Mouse (Mus musculus): ENCODE results near the gene Ibsp.

The Ibsp gene

DNA sequence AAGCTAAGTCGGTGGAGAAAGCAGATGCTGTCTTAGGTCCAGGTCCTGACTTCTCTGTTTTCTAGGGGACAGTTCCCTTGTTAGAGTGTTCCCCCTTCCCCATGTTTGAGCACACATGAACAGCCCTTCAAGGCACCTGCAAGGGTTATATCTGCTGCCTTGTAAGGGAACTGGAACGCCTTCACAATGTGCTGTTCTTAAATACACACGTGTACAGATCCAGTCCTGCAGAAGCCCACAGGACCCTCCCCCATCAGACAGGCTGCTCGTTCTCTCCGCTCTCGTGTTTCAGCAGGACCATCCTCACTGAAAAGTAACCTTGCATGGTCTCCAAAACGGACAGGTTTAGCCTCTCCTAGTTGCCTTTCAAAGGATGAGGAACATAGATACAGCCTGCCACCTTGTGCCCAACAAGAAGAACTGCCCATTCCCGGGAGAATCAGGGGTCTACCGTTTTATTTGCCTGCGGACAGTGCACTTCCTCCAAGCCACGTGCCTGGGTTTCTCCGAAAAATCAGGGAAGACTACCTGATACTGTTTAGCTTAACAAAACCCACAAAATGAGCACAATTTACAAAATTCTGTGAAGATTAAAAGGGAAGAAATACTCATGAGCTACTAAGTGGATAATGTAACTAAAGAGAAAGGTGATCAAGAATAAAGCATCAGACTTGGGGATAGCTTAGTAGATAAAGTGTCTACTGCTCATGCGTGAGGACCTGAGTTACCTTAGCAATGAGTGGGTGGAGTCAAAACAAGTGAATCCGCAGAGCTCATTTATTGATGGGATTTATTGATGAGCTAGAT is 40.9 kb downstream of the Ibsp start:
- in situ Hi-C loops (cut with MboI, MseI), result loop anchor here (10.0 kb wide), 2 partner anchors 255 to 345 kb away; no protein-coding TSS in a partner anchor

DNA sequence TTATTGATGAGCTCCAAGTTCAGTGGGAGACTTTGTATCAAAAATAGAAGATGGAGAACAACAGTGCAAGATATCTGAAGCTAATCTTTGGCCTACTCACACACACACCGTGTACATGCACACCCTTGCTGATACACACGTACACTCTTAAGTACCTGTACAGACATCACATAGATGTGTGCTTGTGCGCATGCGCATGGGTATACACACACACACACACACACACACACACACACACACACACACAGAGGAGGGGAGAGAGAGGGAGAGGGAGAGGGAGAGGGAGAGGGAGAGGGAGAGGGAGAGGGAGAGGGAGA is 41.5 kb downstream of the Ibsp start:
- in situ Hi-C loops (cut with MboI, MseI), result no loop called here

DNA sequence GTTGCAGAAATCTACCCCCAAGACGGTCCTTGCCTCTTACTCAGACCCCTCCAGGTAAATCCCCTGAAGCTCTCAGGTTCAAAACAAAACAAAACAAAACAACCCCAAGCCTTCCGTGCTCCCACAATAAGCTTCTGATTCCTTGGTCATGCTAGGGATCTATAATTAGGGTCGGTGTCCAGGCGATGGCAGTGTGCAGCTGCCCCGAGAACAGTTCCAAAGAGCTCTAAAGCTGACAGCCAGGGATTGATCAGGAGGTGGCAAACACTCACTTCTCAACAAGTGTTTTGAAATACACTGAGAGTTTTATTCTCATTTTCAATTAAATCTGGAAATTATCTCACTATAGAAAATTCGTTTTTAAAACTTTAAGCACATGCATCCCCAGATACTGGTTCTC is 43.9 kb downstream of the Ibsp start:
- in situ Hi-C loops (cut with MboI, MseI), result no loop called here

DNA sequence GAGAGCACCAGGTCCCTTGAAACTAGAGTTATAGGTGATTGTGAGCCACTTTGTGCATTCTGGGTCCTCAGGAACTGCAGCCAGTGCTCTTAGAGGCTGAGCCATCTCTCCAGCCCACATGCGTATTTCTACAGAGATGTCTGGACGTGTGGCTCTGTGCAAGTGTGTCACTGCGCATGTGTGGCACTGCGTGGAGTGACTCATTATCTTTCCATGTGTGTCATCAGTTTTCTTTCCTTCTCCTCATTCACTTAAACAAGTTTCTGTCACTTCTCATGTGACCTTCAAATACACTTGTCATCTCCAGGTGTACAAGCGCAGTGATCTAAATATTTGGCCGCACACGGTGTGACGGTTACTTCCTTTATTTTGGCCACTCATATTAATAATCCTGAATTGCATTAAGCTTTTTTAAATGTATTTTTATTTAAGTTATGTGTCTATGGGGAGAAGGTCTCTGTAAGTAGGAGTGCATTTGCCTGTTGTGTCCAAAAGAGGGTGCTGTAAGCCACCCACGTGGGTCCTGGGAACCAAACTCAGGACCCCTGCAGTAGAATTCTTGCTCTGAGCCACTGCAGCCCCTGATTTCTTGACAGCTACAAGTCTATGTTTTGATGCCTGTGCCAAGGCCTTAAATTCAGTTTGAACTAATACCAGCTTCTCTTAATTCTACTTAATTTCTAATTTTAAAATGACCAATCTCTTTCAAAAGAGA is 45.7 kb downstream of the Ibsp start:
- in situ Hi-C loops (cut with MboI, MseI), result no loop called here

DNA sequence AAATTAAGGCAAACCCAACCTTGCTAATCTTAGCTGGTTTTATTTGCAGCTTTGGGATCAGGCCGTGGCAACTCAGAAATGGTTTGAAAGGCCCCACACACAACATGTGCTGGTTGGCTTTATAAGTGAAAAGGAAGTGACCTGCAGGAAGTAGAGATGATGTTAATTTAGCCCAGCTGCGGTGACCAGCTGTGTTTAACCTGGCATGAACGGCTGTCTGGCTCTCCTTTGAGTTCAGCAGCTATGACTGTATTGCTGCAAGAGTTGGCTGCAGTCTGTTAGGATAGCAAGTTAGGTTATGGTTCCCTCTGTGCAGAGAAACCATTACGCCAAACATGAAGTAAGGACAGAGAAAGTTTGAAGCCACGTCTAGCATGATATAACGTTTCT is 46.3 kb downstream of the Ibsp start:
- in situ Hi-C loops (cut with MboI, MseI), result no loop called here

DNA sequence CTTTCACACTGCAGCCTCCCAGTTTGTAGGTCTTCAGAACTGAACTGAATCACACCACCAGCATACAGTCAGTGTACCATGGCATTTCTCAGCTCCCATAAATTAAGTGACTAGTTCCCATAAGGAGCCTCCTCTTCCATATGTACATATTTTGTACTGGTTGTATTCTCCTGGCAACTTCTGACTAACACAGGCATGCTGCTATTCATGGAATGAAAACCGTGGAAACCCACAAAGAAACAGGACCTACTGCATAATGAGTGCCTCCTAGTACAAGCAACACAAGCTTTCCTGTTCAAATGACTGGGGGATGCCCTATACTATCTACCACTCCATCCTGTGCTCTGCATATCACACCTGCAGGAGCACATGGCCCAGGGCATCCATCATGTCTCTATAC is 52.1 kb downstream of the Ibsp start:
- in situ Hi-C loops (cut with MboI, MseI), result no loop called here

DNA sequence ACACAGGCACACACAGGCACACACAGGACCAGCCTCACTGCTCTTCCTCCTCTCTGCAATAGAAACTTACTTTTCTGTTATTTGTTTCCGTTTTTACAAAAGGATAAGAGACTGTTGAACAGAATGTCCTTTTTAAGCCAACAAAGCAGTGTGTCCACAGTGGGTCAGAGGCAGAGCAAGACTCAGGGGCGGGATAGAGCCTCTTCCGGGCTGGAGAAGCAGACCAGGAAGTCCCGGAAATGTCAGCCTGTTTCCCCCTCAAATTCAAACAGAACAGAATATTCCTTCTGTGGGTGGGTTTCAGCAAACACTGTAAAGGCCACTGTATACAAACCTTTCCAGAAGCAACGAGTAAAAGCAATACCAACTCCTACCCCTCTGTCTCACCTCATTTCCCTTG is 52.9 kb downstream of the Ibsp start:
- in situ Hi-C loops (cut with MboI, MseI), result no loop called here

DNA sequence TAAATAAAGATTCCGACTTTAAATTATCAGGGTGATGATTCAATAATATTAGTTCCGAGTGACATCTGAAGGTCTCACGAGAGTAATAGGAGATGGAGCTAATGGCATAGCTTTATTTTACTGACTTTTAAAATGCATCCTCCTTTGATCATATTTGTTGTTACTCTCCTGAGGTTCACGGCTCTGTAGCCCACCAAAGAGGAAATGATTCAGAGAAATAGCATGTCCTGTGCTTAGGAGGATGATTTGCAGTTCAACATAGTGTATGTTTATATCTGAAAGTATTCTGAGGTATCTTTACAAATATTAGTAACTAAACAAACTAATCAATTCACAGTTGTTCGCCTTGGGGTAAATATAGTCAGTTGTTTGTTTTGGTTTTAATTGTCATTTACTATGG is 58.6 kb downstream of the Ibsp start:
- in situ Hi-C loops (cut with MboI, MseI), result no loop called here

DNA sequence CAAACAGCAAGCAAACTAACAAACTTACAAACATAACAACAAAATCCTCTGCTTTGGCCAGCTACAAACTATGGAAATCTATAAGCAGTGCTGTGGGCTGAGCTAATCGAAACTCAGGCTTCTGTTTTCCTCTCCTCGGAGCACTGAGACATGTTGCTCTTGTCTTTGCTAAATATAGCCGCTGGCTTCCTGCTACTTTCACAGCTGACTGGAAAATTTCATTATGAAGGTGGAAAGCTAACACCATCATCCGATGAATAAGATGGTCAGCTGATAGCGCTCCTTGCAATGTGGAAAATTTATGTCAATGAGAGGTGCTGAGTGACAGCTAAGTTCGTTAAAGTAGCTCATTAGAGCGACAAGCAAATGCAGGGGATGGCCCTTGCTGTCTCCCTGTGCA is 59.6 kb downstream of the Ibsp start:
- in situ Hi-C loops (cut with MboI, MseI), result no loop called here

DNA sequence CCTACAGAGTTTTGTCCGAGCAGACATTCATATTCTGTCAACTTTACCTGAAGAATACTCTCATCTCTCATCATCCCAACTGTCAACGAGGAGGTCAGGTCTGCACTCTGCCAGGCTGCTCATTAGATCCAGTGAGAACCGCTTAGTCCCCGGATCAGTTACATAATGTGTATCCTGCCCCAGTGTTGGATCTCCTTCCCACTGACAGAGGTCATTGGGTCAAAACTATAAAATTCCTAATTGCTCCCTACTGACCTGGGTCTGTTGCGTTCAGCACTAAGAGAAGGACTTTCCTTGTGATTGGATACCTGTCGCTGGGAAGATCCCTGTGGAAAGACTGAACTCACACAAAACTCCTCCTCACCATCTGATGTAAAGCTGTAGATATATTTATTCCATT is 60.3 kb downstream of the Ibsp start:
- in situ Hi-C loops (cut with MboI, MseI), result no loop called here

Data from T-helper 1 cell (primary cell).